Mouse (Mus musculus) 3T3-L1 (cell line): ENCODE measurements around the gene Olfr156.
A peak's percentile ranks its signal among the peaks of the same experiment; 100 is the strongest.
"Not testable (repeated sequence)": the region's sequence is repeated elsewhere in the genome, so short reads cannot be mapped to it uniquely, and the experiment has no call there.

Experiments used
- DNase-seq: peaks from one replicate; pipeline ENCODE4 v3.0.0-alpha.2; 2015; ENCODE audit warnings: low read depth, low spot score

The Olfr156 gene

DNA sequence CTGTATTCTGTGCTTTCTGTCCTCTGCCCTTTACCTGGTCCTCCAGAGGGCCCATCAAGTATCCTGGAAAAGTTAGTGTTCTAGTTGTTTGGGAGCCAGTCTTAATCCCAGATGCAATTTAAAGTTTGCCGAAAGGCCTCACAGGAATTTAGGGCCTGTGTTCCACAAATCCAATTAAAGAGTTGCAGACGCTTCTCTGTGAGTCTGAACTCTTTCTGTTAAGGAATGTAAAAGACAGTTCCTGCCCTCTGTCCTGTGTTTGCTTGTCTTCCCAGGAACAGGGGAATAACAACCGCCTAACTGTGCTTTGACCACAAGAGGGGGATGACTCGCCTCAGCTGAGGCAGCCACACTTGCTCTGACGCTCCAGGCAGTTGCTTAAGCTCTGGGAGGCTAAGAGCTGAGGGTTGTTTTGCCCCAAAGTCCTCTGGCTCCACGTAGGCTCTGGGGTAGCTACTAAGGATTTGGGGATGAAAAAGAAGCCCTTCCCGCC, at the start of gene Olfr156:
Gene Olfr156 (minus strand): TSS at position 51 of the 493 bp plus-strand sequence.
- peak; percentile 66 for DNase-seq

DNA sequence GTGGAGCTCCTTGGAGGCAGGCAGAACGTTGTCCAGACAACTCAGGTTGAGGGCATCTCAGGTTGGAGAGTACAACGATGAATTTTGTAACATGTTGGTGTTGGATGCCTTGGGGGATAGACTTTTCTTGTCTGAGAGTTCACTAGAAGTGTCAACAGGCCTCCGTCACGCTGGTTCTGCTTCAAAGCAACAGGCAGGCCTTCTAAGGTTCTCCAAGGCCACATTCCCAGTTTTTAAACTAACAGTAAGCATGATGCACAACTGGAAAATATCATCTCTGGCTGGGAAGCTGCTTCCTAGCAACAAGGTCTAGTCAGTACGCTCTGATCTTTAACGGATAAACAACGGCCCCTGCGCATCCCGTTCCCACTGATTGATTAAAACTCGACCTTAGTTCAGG, 46.1 kb upstream of the Olfr156 start:
- no peak for DNase-seq

DNA sequence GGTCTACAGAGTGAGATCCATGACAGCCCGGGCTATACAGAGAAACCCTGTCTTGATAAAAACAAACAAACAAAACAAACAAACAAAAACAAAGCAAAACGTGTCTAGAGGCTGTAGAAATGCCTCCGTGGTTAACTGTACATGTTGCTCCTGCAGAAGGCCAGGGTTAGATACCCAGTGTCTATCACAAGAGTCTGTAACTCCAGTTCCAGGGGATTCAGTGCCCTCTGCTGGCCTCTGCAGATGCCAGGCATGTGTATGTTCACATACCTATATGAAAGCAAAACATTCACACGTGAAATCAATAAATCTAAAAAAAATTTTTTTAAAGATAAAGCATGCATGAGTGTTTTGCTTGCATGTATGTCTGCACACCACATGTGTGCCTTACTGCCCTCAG, 39.6 kb upstream of the Olfr156 start:
- no peak for DNase-seq

DNA sequence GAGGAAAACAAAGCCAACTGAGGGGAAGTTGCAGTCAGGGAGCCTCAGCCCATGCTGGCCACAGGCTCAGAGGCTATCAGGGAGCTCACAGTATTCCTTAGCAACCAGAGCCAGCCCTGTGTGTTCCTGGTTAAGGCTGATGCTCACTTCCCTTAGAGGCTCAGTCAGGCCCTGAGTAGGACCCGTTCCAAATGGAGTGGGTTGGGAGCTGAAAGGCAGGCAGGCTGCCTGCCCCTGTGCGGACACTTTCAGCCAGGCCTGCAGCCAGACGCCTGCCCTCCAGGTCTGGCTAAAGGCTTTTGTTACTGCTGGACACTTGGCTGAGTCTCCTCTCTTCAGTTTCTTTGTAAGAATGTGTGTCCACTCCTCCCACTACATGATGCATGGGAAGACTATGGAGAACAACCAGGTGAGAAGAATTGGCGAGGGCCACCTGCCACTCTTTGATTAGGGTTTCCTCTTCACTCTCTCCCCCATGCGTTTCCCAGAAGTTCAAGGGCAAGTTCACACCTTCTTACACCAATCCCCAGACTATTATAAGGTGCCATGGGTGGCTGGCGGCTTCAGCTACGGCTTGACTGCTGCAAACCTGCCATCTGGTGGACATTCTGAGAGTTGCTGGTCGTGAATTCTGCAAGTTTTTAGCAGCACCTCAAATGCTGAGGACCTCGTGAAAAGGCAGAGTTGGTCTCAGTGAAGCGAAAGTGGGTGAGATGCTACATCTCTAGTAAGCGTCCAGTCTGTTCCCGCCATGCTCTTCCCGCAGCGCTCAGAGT, 37.2 kb upstream of the Olfr156 start:
- peak; percentile 75 for DNase-seq

DNA sequence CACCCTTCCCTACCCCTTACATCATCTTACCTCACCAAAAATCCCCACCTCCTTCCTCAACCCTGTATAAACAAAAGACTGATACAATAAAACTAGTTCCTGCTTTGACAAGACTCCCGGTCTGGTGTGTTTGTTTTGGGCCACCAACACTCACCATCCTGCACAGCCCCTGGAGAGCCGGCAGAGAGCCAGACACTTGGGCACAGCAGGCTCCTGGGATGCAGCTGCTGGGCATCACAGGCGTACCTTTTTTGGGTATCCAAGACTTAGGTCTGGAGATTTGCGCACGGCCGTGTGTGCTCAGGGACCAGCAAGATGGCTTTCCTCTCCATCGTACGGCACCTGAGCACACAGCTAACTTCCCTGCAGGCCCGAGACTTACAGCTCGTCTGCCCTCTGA, 36.2 kb upstream of the Olfr156 start:
- DNase-seq = no peak

DNA sequence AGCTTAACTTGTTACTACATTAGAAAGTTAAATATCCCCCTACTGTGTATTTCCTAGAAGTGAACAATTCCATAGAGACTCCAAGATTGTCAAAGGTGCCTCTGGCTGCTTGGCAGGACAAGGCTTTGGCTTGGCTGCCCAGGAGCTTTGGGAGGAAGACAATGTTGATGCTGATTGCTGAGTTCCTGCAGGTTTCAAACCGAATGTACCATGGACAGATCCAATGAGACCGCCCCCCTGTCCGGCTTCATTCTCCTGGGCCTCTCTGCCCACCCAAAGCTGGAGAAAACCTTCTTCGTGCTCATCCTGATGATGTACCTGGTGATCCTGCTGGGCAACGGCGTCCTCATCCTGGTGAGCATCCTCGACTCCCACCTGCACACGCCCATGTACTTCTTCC, 30.4 kb upstream of the Olfr156 start:
- DNase-seq = no peak

DNA sequence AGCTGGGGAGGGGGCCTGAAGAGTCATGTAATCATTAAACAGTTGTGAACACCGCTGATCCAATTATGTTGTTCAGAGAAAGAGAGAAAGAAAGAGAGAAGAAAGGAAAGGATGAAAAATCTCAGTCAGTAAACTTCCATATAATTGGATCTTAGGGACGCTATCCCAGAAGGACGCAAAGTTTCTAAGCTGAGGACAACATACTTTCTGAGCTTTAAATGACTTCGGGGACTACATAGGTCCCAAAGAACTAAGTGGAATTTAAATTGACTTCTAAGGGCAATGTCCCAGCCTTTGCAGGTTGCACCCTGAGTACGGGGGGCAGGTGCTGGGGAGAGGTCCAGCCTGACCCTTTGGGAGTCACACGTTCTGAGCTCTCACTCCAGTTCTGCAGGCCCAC, 27.6 kb upstream of the Olfr156 start, which contains the start of gene Olfr155:
Gene Olfr155 (plus strand): TSS at position 301 of the 400 bp plus-strand sequence.
- no peak for DNase-seq

DNA sequence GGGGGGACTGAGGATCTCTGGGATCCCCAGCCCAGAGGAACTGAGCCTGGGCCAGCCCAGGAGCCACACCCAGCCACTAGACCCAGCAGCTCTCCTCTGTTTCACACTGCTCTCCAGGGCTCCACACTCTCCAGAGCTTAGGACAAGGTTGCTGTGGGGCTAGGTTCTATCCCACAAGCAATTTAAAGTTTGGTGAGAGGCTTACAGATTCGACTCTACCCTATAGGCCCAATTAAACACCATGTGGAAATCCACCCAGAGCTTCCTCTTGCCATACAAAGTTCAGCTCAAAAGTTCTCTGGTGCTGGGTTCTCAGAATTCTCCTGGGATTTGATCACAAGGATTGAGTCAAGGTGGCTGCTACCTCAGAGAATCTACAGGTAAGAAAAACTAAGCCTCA, 16.4 kb upstream of the Olfr156 start, which contains the start of gene Olfr157:
Gene Olfr157 (minus strand): TSS at position 101 of the 400 bp plus-strand sequence.
- DNase-seq = no peak

DNA sequence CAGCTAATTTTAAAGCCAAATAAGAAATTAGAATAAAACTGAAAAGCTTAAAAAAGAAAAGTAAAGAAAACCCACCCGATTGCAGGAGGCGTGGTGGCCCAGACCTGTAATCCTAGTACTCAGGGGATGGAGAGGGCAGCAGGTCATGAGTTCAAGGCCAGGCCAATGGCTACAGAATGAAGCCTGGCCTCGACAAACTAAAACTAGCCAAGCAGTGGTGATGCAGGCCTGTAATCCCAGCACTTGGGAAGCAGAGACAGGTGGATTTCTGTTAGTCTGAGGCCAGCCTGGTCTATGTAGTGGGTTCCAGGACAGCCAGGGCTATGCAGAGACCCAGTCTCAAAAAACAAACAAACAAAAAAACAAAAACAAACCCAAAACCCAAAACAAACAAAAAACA, 14.6 kb upstream of the Olfr156 start:
- no peak for DNase-seq

DNA sequence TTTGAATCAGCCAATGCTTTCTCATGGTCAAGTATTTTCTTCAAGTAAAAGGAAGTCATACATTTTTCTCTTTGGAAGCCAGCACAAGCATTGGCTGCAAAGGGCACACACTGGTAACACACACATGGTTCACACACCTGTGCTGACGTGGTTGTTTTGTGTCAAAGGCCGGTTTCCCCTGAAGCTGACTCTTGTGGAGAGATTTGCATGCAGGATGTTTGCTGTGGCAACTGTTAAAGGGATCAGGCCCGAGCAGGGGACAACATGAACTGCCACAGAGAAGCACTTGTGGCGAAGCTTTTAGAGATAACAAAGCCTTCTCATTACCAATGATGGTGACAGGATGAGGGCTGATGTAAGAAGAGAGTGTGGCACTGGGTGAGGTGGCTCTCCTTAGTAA, 11.1 kb upstream of the Olfr156 start:
- no peak for DNase-seq

DNA sequence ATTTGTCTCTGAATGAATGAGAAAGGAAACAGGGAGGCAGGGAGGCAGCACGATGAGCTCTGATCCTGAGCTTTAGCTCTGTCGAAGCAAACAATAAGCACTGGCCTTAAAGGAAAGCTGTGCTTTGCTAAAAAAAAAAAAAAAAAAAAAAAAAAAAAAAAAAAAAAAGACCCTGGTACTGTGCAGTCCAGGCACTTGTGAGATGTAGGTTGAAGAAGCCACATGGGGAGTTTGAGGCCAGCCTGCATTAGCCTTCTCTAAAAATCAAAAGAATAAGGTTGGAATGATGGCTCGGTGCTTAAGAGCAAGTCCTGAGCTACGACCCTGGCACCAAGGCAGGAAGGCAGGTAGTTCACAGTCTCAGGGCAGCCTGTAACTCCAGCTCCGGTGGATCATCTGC, 10.1 kb upstream of the Olfr156 start:
- DNase-seq = no peak

DNA sequence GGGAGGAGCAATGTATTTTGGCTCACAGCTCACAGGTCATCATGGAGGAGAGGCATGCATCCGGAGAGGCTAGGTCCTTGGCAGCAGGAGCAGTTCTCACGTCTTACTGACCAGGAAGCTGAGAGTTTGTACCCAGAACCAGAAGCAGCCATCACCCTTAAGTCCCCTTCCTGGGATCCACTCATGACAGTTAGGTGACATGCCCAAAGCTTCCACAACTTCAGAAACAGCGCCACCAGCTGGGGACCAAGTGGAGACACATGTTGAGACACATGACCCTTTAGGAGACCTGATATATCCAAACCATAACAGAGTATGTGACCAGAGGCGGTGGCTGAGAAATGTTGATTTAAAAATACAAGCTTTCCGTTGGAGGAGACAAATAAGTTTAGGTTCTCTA, 8.3 kb upstream of the Olfr156 start:
- DNase-seq = no peak

DNA sequence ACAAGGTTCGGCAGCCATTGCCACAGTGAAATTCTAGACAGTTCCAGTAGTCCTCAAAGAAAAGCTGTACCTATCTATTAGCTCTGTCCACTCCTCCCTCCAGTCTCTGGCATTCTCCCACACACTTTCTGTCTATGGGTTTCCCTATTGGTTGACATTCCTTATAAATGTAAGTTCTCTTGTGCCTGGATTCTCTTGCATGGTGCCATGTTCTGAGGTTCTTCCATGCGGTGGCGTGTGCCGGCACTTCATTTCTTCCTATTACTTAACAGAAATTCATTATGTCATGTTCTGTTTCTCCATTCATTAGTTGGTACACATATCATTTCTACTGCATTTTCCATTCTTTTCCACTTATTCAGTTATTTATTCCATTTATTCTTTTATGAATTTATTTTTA, 5.1 kb upstream of the Olfr156 start:
- DNase-seq = no peak

DNA sequence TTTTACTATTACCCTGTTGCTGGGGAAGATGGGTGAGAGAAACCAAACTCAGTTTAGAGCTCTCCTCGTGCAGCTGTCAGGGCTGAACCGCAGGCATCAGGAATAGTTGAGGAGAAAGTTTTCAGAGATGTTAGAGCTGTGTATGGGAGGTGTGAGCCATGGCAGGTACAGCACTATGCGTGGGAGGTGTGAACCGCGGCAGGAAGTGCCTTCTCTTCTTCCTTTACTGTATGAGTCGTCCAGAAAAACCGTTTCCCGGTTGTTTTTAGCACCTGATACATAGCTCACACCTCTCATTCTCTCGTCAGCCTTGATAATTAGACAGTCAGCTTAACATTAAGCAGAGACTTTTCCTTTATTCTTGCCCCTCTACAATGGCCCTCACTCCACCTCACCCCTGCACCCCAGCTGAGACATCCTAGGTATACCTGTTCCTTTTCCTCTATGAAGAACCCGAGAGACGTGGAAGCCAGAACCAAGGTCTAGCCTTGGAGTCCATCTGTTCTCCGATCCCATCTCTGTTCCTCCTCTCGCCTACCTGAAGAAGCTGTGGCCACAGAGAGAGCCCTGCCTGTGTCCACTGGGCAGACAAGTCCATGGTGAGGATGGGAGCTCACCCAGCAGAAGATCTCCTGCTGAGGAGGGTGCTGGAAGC, 672 bp downstream of the Olfr156 start:
- no peak for DNase-seq

DNA sequence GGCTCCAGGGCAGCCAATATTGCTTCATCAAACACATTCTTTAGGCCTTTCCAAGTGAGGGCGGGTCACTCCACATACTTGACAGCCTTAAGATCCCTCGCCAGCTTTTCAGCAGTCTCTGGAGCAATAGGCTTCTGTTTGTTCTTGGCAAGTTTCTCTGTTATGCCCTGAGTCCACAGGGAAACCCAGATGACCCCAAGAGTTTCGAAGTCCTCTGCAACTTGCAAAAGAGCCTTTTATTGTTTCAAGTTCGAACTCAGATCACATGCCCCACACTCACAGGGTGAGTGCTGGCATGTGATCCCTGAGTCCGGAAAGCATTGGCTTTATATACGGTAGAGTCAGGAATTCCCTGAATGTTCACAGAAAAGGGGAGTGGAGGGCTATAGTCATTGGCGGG, 24.8 kb downstream of the Olfr156 start:
- no peak for DNase-seq

DNA sequence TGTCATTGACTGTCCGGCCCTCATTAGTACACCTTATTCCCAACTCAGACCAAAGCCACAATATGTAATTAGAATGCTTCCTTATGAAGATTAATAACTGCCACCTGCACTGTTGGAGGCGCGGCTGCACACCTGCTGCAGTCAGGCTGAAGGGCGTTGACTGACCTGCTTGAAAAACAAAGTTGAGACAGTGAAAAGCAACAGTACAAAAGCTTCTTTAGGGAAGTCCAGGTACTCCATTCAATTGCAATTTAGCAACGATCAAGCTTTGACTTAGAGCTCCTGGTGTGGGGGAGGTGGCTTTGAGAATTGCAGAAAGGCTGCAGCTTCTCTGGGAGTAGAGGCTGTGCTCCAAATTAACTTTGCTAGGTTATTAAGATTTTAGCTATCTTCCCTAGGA, 27.9 kb downstream of the Olfr156 start:
- DNase-seq = not testable (repeated sequence)

DNA sequence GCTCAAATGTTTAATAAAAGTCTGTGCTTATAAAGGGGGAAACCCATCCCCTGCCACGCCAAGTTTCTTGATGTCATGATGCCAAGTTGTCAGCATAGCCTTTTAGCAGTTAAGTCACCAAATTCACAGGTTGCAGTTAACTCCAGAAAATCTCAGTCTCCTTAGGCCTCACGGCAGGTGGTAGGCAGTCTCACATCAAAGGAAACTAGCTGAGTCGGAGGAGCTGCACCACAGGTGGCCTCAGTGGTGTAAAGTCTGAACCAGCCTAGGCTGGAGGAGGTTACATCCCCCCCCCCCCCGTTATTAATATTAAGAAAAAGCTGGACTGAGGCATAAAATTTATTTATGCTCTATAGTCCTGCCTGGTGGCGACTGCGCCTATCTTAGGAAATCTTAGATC, 28.4 kb downstream of the Olfr156 start:
- no peak for DNase-seq

DNA sequence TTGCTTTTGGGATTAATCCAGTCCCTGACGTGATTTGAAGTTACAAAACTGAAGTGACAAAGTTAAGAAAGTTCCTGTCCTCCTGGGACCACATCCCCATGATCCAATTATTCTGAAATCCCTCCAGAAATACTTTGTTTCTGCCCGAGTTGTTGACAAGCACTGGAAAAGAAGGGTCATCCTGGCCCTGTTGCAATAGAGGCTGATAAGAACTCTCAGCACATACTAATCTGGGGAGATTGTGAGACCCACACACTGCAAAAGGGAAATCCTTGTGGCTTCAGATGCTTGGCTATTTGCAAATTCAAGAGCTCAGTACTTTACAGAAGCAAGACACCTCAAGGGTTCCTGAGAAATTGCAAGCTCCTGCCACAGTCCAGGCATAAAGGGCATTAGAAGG, 51.4 kb downstream of the Olfr156 start:
- DNase-seq = no peak

DNA sequence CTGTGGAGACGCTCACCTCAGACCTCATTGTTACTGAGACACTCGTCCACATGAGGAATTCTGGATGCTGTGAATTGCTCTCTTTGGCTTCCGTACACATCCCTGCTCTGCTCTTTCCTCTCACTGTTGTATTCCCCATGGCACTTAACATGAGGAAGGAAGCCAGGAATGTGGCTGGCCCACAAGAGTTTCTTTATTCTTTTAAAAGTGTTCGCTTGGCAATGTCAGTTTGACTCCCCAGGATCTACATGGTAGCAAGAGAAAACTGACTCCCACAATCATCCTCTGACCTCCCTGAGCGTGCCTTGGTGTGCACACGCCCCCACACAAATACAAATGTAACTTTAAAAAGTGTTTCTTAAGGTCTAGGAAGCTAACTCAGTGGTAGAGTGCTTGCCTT, 52.1 kb downstream of the Olfr156 start:
- no peak for DNase-seq

DNA sequence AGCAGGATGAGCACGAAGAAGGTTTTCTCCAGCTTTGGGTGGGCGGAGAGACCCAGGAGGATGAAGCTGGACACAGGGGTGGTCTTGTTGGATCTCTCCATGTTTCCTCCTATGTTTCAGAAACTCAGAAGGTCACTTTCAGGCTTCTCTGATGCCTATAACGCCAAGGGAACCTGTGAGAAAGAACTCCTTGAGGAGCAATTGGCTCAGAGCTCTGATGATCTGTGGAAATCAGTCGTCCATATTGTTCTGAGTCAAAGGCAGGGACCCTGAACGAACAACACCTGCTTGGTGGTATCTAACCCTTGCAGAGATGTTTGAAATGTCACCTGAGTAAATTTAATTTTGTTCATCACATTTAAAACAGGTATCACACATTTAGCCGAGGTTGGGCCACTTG, 52.8 kb downstream of the Olfr156 start, which contains the start of gene Olfr159:
Gene Olfr159 (minus strand): TSS at position 101 of the 400 bp plus-strand sequence.
- DNase-seq = no peak
